Mouse (Mus musculus): ENCODE results near the gene Nbl1. TPM values are rescaled to one million over a fixed set of nuclear protein-coding genes. Genes with fewer than 3 reads are reported as not detected.

Nbl1 gene
- polyA plus RNA-seq, 1 experiment from 2014 or later = 42.9 TPM

DNA sequence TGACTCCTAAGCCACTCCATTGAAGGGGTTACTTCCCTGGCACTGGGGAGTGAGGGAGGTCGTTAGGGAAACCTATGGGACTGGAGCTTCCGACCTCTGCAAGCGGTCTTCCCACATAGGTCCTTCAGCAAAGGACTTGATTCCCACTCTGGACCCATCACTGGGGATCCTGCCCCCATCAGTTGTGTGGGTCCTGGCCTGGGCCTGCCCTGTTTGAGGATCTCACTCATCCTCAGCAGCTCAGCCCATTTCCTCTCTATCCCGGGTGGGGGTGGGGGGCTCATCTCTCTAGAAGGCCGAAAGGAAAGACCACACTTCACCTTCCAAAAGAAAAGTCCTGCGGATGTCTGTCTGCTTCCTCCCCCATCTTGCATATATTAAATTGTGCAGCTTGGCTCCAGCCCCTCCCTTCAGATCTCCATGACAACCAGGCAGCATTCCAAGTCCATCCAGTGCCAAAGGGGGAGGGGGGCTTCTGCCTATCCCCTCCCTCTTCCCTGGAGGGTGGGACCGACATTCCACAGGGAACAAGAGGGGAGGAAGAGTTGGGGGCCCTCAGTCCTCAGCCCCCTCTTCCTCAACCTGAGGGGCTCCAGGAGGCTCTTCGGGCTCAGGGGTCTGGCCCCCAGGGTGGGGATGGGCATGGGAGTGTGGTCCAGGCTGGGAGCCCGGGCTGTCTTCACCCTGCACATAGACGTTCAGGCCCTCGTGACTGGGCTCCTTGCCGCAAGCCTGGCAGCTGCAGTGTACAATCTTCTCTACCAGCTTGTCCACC is 9.8 kb downstream of the Nbl1 start:
- WGBS = 26% methylated on average over 12 of the region's 12 CpGs
- Histone ChIP-seq H3K36me3 (ENCODE audit: control insufficient read depth, insufficient read depth, low read length) (peaks cover 4% of the 10 kb centered on the region; the same call in 1 of the 2 replicates), H3K4me2 (replicated peaks; ENCODE audit: low read depth, low read length) (0 out of 2 replicates have a peak overlapping the region, but pooled peaks have one; percentile 6), H3K9me3 (ENCODE audit: control insufficient read depth, low read depth, low read length) (no peaks in the 10 kb centered on the region), H3K4me3 (ENCODE audit: low read depth, low read length) (no peak overlapping the region), H3K27ac (ENCODE audit: low read length) (no peak overlapping the region), H3K27me3 (ENCODE audit: control insufficient read depth, insufficient read depth, low read length) (no peaks in the 10 kb centered on the region), H3K4me1 (ENCODE audit: control insufficient read depth, insufficient read depth, low read length) (peaks cover 15% of the 10 kb centered on the region), H3K9ac (replicated peaks; ENCODE audit: low read depth, low read length) (no peak overlapping the region; the same call in 1 of the 2 replicates)
- peak; percentile 38 for ATAC-seq (ENCODE audit: insufficient number of reproducible peaks, insufficient read depth, low FRiP score, low read depth)

DNA sequence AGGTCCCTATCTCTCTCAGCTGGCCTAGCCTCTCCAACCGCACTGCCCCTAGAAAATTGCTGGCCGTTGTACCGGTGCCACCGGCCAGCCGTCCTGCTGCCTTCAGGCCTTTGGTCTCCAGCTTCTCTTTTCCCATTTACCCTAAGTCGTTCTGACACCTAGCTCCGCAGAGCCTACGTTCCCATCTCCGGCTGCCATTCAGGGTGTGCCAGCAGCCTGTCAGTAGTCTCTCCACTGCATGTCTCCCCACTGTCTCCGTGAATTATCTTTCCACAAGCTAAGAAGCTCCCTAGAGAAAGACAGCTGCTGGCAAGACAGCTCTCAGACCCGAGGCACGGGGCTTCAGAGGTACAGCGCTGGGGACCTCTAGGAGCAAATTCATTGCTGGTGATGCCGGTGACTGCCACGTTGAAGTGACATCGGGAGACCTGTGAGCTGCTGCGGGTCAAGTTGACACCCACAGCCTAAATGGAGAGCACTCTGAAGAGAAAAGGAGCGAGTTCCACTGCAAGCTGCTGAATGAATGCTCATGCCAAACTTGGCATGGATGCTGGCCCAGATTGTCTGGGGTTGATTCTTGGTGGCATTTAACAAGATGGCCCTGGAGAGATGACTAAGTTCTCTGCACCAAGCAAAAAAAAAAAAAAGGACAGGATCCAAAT is 11.4 kb downstream of the Nbl1 start:
- no peak for ATAC-seq (ENCODE audit: insufficient number of reproducible peaks, insufficient read depth, low FRiP score, low read depth)
- Histone ChIP-seq H3K27ac (ENCODE audit: low read length) (no peak overlapping the region), H3K36me3 (ENCODE audit: control insufficient read depth, insufficient read depth, low read length) (peaks cover 4% of the 10 kb centered on the region; the same call in 1 of the 2 replicates), H3K9ac (replicated peaks; ENCODE audit: low read depth, low read length) (no peak overlapping the region), H3K9me3 (ENCODE audit: control insufficient read depth, low read depth, low read length) (no peaks in the 10 kb centered on the region), H3K27me3 (ENCODE audit: control insufficient read depth, insufficient read depth, low read length) (peaks cover 4% of the 10 kb centered on the region), H3K4me1 (ENCODE audit: control insufficient read depth, insufficient read depth, low read length) (peaks cover 15% of the 10 kb centered on the region), H3K4me2 (replicated peaks; ENCODE audit: low read depth, low read length) (no peak overlapping the region), H3K4me3 (ENCODE audit: low read depth, low read length) (no peak overlapping the region)
- 75% methylated on average over 18 of the region's 18 CpGs for WGBS

DNA sequence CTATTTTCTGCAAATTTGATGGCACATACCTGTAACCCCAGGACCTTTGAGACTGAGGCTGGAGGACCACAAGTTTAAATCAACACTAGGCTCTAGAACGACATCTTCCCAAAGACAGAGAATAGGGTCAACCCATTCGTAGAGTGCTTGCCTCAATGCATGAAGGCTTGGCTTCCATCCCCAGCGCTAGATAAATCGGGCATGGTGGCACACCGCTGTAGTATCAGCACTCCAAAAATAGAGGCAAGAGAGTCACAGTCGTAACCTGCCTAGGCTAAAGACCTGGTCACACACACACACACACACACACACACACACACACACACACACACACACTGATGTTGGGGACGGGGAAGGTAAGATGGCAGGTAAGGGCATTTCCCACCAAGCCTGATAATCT is 12.5 kb downstream of the Nbl1 start:
- WGBS = 90% methylated on average over 7 of the region's 7 CpGs
- Histone ChIP-seq H3K4me2 (replicated peaks; ENCODE audit: low read depth, low read length) (no peak overlapping the region), H3K4me1 (ENCODE audit: control insufficient read depth, insufficient read depth, low read length) (peaks cover 15% of the 10 kb centered on the region), H3K27ac (ENCODE audit: low read length) (no peak overlapping the region), H3K4me3 (ENCODE audit: low read depth, low read length) (no peak overlapping the region), H3K9me3 (ENCODE audit: control insufficient read depth, low read depth, low read length) (no peaks in the 10 kb centered on the region), H3K9ac (replicated peaks; ENCODE audit: low read depth, low read length) (no peak overlapping the region), H3K36me3 (ENCODE audit: control insufficient read depth, insufficient read depth, low read length) (peaks cover 4% of the 10 kb centered on the region; the same call in 1 of the 2 replicates), H3K27me3 (ENCODE audit: control insufficient read depth, insufficient read depth, low read length) (peaks cover 12% of the 10 kb centered on the region)
- no peak for ATAC-seq (ENCODE audit: insufficient number of reproducible peaks, insufficient read depth, low FRiP score, low read depth)

DNA sequence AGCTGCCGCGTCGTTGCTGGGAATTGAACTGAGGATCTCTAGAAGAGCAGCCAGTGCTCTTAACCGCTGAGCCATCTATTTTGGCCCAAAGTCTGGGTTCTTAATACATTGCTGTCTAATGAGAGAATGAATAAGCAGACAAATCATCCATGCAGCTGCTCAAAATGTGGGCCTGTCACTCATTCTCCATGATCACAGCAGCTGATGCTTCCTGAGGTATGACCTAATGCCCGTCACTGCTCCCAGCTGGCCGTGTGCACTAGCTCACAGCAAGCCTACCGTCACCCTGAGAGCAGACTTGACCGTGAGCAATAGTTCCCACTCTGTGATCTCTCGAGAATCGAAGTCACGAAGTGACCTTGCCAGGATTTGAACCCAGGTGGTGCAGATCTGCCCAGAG is 13.4 kb downstream of the Nbl1 start:
- ATAC-seq (ENCODE audit: insufficient number of reproducible peaks, insufficient read depth, low FRiP score, low read depth) = no peak
- Histone ChIP-seq H3K4me2 (replicated peaks; ENCODE audit: low read depth, low read length) (no peak overlapping the region), H3K27me3 (ENCODE audit: control insufficient read depth, insufficient read depth, low read length) (peaks cover 18% of the 10 kb centered on the region), H3K4me3 (ENCODE audit: low read depth, low read length) (no peak overlapping the region), H3K36me3 (ENCODE audit: control insufficient read depth, insufficient read depth, low read length) (peaks cover 2% of the 10 kb centered on the region; the same call in 1 of the 2 replicates), H3K9me3 (ENCODE audit: control insufficient read depth, low read depth, low read length) (no peaks in the 10 kb centered on the region), H3K4me1 (ENCODE audit: control insufficient read depth, insufficient read depth, low read length) (peaks cover 21% of the 10 kb centered on the region), H3K27ac (ENCODE audit: low read length) (no peak overlapping the region), H3K9ac (replicated peaks; ENCODE audit: low read depth, low read length) (no peak overlapping the region)
- WGBS = 80% methylated on average over 11 of the region's 11 CpGs

DNA sequence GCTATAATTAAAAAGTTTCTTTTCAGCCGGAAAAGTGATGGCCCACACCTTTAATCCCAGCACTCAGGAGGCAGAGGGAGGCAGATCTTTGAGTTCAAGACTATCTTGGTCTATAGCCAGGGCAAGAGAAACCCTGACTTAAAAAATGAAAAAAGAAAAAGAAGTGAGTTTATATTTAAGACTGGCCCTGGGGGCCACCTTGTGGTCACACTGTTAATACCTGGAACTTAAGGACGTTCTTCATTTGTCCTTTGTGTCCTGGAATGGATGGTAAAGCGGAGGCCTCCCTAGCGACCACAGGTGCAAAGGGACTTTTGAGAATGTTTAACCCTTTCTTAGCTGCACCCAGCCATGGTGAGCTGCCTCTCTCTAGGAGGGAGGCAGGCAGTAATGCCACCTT is 14.1 kb downstream of the Nbl1 start:
- no peak overlapping the region for H3K4me2 ChIP-seq (replicated peaks; ENCODE audit: low read depth, low read length)
- 18% methylated on average over 4 of the region's 4 CpGs for WGBS
- no peak overlapping the region for H3K9ac ChIP-seq (replicated peaks; ENCODE audit: low read depth, low read length)
- H3K27me3 ChIP-seq (ENCODE audit: control insufficient read depth, insufficient read depth, low read length) = peaks cover 25% of the 10 kb centered on the region
- H3K4me3 ChIP-seq (ENCODE audit: low read depth, low read length) = no peak overlapping the region
- H3K27ac ChIP-seq (ENCODE audit: low read length) = no peak overlapping the region
- ATAC-seq (ENCODE audit: insufficient number of reproducible peaks, insufficient read depth, low FRiP score, low read depth) = no peak
- H3K9me3 ChIP-seq (ENCODE audit: control insufficient read depth, low read depth, low read length) = no peaks in the 10 kb centered on the region
- H3K36me3 ChIP-seq (ENCODE audit: control insufficient read depth, insufficient read depth, low read length) = no peaks in the 10 kb centered on the region
- H3K4me1 ChIP-seq (ENCODE audit: control insufficient read depth, insufficient read depth, low read length) = peaks cover 22% of the 10 kb centered on the region

DNA sequence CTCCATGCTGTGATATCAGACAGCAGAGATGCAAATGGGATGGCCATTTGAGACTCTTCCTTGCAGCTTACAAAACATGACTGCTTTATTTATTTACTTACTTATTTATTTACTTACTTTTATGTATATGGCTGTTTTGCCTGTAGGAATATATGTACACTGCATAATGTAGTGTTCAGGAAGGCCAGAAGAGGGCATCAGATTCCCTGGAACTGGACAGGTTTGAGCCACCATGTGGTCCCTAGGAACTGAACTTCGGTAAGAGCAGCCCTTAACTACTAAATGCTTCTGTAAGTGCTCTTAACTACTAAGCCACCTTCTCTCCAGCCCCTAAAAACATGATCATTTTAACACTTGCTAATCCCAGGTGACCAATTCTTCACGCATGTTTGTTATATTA is 14.5 kb downstream of the Nbl1 start:
- Histone ChIP-seq H3K9ac (replicated peaks; ENCODE audit: low read depth, low read length) (no peak overlapping the region), H3K36me3 (ENCODE audit: control insufficient read depth, insufficient read depth, low read length) (no peaks in the 10 kb centered on the region), H3K4me3 (ENCODE audit: low read depth, low read length) (no peak overlapping the region), H3K4me2 (replicated peaks; ENCODE audit: low read depth, low read length) (no peak overlapping the region), H3K9me3 (ENCODE audit: control insufficient read depth, low read depth, low read length) (no peaks in the 10 kb centered on the region), H3K27me3 (ENCODE audit: control insufficient read depth, insufficient read depth, low read length) (peaks cover 29% of the 10 kb centered on the region), H3K4me1 (ENCODE audit: control insufficient read depth, insufficient read depth, low read length) (peaks cover 18% of the 10 kb centered on the region), H3K27ac (ENCODE audit: low read length) (no peak overlapping the region)
- ATAC-seq (ENCODE audit: insufficient number of reproducible peaks, insufficient read depth, low FRiP score, low read depth) = no peak
- WGBS = 27% methylated on average over 2 of the region's 2 CpGs

DNA sequence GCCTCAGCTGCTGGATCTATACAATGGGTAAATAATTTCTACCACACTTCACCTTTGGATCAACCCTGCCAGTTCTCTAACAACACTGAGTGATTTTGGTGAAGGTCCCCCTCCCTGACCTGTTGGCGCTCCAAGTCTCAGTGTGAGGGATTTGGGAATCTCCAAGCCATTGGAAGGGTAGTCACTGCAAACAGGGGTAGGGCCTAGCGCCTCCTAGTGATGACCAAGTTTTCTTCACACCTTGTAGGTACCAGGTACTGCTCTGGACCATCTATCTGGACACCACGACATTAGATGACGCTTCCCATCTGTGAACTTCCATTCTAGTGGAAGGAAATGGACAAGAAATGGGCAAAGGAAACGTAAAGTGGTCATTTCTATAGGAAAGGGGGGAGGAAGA is 16.9 kb downstream of the Nbl1 start:
- Histone ChIP-seq H3K4me2 (replicated peaks; ENCODE audit: low read depth, low read length) (peak overlapping the region; percentile 97), H3K27me3 (ENCODE audit: control insufficient read depth, insufficient read depth, low read length) (peaks cover 35% of the 10 kb centered on the region), H3K27ac (ENCODE audit: low read length) (no peak overlapping the region), H3K4me3 (ENCODE audit: low read depth, low read length) (no peak overlapping the region; the same call in 1 of the 2 replicates), H3K9me3 (ENCODE audit: control insufficient read depth, low read depth, low read length) (no peaks in the 10 kb centered on the region), H3K9ac (replicated peaks; ENCODE audit: low read depth, low read length) (no peak overlapping the region), H3K36me3 (ENCODE audit: control insufficient read depth, insufficient read depth, low read length) (no peaks in the 10 kb centered on the region), H3K4me1 (ENCODE audit: control insufficient read depth, insufficient read depth, low read length) (peaks cover 7% of the 10 kb centered on the region; the same call in 1 of the 2 replicates)
- 13% methylated on average over 5 of the region's 5 CpGs for WGBS
- no peak for ATAC-seq (ENCODE audit: insufficient number of reproducible peaks, insufficient read depth, low FRiP score, low read depth)

DNA sequence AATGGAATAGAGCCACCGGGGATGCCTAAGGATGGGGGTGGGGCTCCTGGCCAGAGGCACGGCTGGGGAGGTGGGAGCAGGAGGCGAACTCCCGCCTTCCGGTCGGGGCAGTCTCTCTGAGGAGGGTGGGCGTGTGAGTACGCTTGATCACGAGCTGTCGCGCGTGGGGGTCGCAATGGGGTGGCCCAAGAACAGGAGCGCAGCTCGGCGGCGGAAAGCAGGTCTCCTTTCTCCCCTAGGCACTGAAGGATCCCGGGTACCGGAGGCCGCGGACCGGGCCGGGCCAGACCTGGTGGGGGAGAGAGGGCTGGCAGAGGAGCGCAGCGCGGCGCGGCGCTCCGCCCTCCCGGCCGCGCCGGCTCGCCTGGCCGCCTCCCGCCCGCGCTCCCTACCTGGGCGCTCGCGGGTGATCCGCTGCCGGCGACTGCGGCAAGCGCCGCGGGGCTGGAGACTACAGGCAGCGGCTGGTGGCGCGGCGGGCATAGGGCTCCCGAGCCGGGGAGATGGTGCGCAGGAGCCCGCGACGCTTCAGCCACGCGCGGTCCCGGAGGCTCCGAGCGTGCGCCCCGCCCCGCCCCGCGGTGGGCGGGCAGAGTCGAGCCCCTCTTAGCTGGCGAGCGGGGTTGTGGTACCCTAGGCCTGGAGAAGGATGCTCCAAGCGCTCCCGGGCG is 17.6 kb downstream of the Nbl1 start, which contains the start of gene Htr6:
Htr6 (minus strand) TSS at position 530 of the 671 bp plus-strand sequence.
- H3K4me1 ChIP-seq (ENCODE audit: control insufficient read depth, insufficient read depth, low read length) = peaks cover 7% of the 10 kb centered on the region; the same call in 1 of the 2 replicates
- no peak; the same call in 1 of the 2 replicates for ATAC-seq (ENCODE audit: insufficient number of reproducible peaks, insufficient read depth, low FRiP score, low read depth)
- whole genome bisulfite sequencing = under 1% methylated on average over 71 of the region's 77 CpGs
- H3K4me2 ChIP-seq (replicated peaks; ENCODE audit: low read depth, low read length) = peak within 1 kb of the TSS; percentile 97
- H3K4me3 ChIP-seq (ENCODE audit: low read depth, low read length) = peak within 1 kb of the TSS; percentile 44
- no peaks in the 10 kb centered on the region for H3K9me3 ChIP-seq (ENCODE audit: control insufficient read depth, low read depth, low read length)
- no peak within 1 kb of the TSS; the same call in 1 of the 2 replicates for H3K9ac ChIP-seq (replicated peaks; ENCODE audit: low read depth, low read length)
- H3K36me3 ChIP-seq (ENCODE audit: control insufficient read depth, insufficient read depth, low read length) = no peaks in the 10 kb centered on the region
- H3K27ac ChIP-seq (ENCODE audit: low read length) = no peak within 1 kb of the TSS
- H3K27me3 ChIP-seq (ENCODE audit: control insufficient read depth, insufficient read depth, low read length) = peaks cover 35% of the 10 kb centered on the region

Measured in stomach, embryonic 14.5 days (tissue).